Mouse (Mus musculus): ENCODE data around the gene Gabra5. TPM values are rescaled to one million over a fixed set of nuclear protein-coding genes. Genes with fewer than 3 reads are reported as not detected.

Gene Gabra5
- polyA plus RNA-seq, 1 experiment from 2014 or later: 61.4 TPM

DNA sequence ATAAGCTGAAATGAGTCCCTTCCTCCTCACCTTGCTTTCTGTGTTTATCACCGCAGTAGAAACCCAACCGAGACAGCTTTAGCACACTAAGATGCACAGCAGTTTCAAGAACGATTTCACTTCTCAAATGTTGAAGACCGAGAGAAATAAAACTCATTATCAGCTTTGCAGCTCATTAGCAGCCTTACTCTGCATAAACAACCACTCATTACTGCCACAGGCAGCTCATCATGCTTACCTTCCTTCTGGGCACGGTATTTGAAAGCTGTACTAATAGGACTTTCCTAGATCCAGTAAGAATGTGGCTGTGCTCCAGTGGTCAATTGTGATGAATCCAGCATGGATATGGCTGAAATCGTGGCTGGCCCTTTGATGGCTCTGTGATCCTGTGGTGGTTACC lies 23.0 kb downstream of the Gabra5 start:
- H3K27ac ChIP-seq (ENCODE audit: low read depth, low read length): no peak overlapping the region
- H3K9ac ChIP-seq (replicated peaks; ENCODE audit: low read depth, low read length): no peak overlapping the region
- H3K4me2 ChIP-seq (ENCODE audit: low read depth, low read length): no peak overlapping the region
- WGBS: 79% methylated on average over 6 of the region's 6 CpGs
- H3K9me3 ChIP-seq (ENCODE audit: control insufficient read depth, low read length): no peaks in the 10 kb centered on the region
- no peaks in the 10 kb centered on the region for H3K27me3 ChIP-seq (ENCODE audit: control insufficient read depth, insufficient read depth, low read length)
- no peaks in the 10 kb centered on the region for H3K36me3 ChIP-seq (ENCODE audit: control insufficient read depth, insufficient read depth, low read length)
- ATAC-seq (ENCODE audit: low read depth): peak; percentile 36; the same call in 1 of the 2 replicates
- no peaks in the 10 kb centered on the region for H3K4me1 ChIP-seq (ENCODE audit: control insufficient read depth, insufficient read depth, low read length)
- H3K4me3 ChIP-seq (ENCODE audit: low read depth, low read length): no peak overlapping the region

DNA sequence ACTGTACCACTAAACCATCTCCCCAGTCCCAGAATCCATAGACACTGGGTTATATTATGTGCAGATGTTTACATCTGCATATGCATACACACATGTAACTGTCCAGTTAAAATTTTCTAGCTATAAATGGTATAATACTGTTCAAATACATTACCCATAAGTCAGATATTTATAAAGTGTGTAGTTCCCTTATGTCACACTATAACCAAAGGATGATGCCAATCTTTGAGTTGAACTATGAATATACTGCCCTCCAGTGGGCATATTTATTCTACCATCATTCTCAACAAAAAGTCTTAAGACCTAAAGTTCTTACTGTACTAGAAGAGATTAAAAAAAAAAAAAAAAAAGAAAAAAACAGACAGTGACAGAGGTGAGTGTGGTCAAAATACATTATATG lies 27.0 kb downstream of the Gabra5 start:
- Histone ChIP-seq H3K4me3 (ENCODE audit: low read depth, low read length) (no peak overlapping the region), H3K9ac (replicated peaks; ENCODE audit: low read depth, low read length) (no peak overlapping the region), H3K27ac (ENCODE audit: low read depth, low read length) (no peak overlapping the region), H3K4me2 (ENCODE audit: low read depth, low read length) (no peak overlapping the region), H3K9me3 (ENCODE audit: control insufficient read depth, low read length) (no peaks in the 10 kb centered on the region), H3K4me1 (ENCODE audit: control insufficient read depth, insufficient read depth, low read length) (no peaks in the 10 kb centered on the region), H3K27me3 (ENCODE audit: control insufficient read depth, insufficient read depth, low read length) (no peaks in the 10 kb centered on the region), H3K36me3 (ENCODE audit: control insufficient read depth, insufficient read depth, low read length) (no peaks in the 10 kb centered on the region)
- 0 out of 2 replicates have a peak, but pooled peaks have one; percentile 24 for ATAC-seq (ENCODE audit: low read depth)

DNA sequence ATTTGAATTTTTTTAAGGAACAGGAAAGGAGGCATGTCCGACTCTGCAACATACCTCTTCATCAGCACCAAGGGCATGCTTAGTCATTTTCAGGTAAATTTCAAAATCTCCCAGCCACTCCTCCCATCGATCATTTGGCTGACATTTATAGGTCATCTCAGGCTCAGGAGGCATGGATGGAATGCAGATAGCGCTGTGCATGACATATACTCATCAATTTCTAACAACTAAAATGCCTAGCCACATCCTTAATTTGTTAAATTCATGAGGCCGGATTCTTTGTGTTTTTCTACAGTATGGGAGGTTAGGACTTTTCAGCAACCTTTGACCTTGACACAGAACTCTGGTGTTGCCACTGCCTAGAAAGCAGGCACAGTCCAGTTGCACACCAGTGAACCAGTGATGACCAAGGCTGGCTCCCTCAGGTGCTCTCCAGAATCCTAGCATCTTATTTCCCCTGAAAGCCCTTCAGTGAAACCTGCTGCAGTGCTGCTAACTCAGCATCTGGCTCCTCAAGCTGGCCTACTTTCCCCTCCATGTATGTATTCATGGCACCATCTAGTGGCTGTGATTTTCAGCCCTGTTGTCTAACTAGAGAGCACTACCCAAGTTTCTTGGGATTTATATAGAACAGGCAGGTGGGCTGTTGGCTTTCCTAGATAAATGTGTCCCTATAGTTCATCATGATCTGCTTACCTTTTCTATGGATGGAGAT lies 35.9 kb downstream of the Gabra5 start:
- Histone ChIP-seq H3K9me3 (ENCODE audit: control insufficient read depth, low read length) (no peaks in the 10 kb centered on the region), H3K4me1 (ENCODE audit: control insufficient read depth, insufficient read depth, low read length) (no peaks in the 10 kb centered on the region), H3K27ac (ENCODE audit: low read depth, low read length) (no peak overlapping the region), H3K27me3 (ENCODE audit: control insufficient read depth, insufficient read depth, low read length) (no peaks in the 10 kb centered on the region), H3K4me3 (ENCODE audit: low read depth, low read length) (no peak overlapping the region), H3K36me3 (ENCODE audit: control insufficient read depth, insufficient read depth, low read length) (no peaks in the 10 kb centered on the region), H3K9ac (replicated peaks; ENCODE audit: low read depth, low read length) (no peak overlapping the region), H3K4me2 (ENCODE audit: low read depth, low read length) (no peak overlapping the region)
- ATAC-seq (ENCODE audit: low read depth): peak; percentile 97
- WGBS: 83% methylated on average over 4 of the region's 4 CpGs

DNA sequence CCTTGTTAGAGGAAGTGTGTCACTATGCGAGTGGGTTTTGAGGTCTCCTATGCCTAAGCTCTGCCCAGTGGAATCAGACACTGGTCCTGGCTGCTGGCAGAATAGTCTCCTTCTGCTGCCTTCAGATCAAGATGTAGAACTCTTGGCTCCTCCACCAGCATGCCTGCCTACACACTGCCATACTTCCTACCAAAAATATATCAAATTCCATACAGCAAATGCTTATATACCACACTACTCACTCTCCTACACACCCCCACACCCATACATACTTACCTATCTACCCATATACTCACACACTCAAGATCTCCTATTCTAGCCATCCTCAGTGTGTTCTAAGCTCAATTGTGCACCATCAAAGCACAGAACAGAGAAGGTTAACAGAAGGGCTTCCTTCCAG lies 38.5 kb downstream of the Gabra5 start:
- H3K27me3 ChIP-seq (ENCODE audit: control insufficient read depth, insufficient read depth, low read length): no peaks in the 10 kb centered on the region
- ATAC-seq (ENCODE audit: low read depth): no peak
- no peak overlapping the region for H3K4me2 ChIP-seq (ENCODE audit: low read depth, low read length)
- no peak overlapping the region for H3K4me3 ChIP-seq (ENCODE audit: low read depth, low read length)
- no peak overlapping the region for H3K9ac ChIP-seq (replicated peaks; ENCODE audit: low read depth, low read length)
- H3K27ac ChIP-seq (ENCODE audit: low read depth, low read length): no peak overlapping the region
- no peaks in the 10 kb centered on the region for H3K36me3 ChIP-seq (ENCODE audit: control insufficient read depth, insufficient read depth, low read length)
- H3K4me1 ChIP-seq (ENCODE audit: control insufficient read depth, insufficient read depth, low read length): no peaks in the 10 kb centered on the region
- H3K9me3 ChIP-seq (ENCODE audit: control insufficient read depth, low read length): no peaks in the 10 kb centered on the region
- WGBS: 95% methylated on average over 1 of the region's 1 CpGs

DNA sequence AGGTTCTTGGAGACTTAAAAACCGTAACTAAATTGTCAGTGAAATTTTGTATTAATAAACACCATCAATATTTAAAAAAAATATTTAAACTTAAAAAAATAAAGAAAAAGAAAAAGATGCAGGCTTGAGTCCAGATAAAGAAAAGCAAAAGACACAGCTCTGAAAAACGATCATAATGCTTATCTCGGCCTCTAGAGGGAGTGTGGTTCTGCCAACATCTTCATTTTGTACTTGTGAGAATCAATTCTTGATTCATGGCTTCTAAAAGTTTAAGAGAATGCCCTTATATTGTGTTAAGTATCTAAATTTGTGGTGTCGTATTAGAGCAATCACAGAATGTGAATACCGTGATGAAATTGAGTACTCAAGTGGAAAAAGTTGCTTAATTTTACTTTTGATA lies 49.5 kb downstream of the Gabra5 start:
- Histone ChIP-seq H3K4me2 (ENCODE audit: low read depth, low read length) (no peak overlapping the region), H3K9ac (replicated peaks; ENCODE audit: low read depth, low read length) (no peak overlapping the region), H3K9me3 (ENCODE audit: control insufficient read depth, low read length) (no peaks in the 10 kb centered on the region), H3K27ac (ENCODE audit: low read depth, low read length) (no peak overlapping the region), H3K36me3 (ENCODE audit: control insufficient read depth, insufficient read depth, low read length) (no peaks in the 10 kb centered on the region), H3K27me3 (ENCODE audit: control insufficient read depth, insufficient read depth, low read length) (no peaks in the 10 kb centered on the region), H3K4me1 (ENCODE audit: control insufficient read depth, insufficient read depth, low read length) (no peaks in the 10 kb centered on the region), H3K4me3 (ENCODE audit: low read depth, low read length) (no peak overlapping the region)
- ATAC-seq (ENCODE audit: low read depth): no peak
- WGBS: 66% methylated on average over 5 of the region's 5 CpGs

DNA sequence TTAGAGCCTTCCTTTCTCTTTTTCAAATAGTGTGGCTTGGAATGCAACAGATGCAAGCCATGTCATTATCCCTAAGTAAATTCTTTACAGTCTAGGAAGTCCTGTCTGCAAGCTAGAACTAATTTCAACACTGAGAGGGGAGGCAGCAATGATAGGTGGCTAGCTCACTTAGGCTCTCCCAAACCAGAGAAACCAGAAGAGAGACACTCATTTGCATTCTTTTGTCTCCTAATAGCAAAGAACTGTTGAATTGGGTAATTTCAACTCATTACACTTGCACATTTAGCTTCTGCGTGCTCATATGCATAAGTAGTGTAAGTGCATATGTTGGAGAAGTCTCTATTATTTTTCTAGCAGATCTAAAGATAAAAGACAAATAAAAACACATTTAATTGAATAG lies 61.6 kb downstream of the Gabra5 start:
- ATAC-seq (ENCODE audit: low read depth): no peak
- Histone ChIP-seq H3K4me2 (ENCODE audit: low read depth, low read length) (no peak overlapping the region), H3K36me3 (ENCODE audit: control insufficient read depth, insufficient read depth, low read length) (no peaks in the 10 kb centered on the region), H3K4me3 (ENCODE audit: low read depth, low read length) (no peak overlapping the region), H3K9me3 (ENCODE audit: control insufficient read depth, low read length) (no peaks in the 10 kb centered on the region), H3K27ac (ENCODE audit: low read depth, low read length) (no peak overlapping the region), H3K4me1 (ENCODE audit: control insufficient read depth, insufficient read depth, low read length) (no peaks in the 10 kb centered on the region), H3K27me3 (ENCODE audit: control insufficient read depth, insufficient read depth, low read length) (no peaks in the 10 kb centered on the region), H3K9ac (replicated peaks; ENCODE audit: low read depth, low read length) (no peak overlapping the region)
- WGBS: 66% methylated on average over 1 of the region's 1 CpGs

DNA sequence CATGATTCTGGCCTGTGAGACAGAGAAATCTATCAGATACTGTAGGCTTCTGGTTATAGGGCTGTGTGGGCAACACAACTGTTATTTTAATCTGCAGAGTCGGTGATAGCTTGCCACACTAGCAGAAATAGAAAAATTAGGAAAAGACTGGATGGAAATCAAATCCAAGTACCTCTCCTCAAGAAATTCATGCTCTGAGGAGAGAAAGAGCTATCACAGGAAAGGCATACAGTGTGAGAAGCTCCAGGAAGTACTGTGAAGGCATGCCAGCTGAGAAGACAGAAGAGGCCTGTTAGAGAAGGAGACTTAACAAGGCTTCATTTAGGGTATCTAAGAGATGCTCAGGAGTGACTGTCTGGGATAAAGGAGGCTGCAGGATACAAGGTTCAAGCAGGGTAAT lies 87.2 kb downstream of the Gabra5 start:
- Histone ChIP-seq H3K4me3 (ENCODE audit: low read depth, low read length) (no peak overlapping the region), H3K27me3 (ENCODE audit: control insufficient read depth, insufficient read depth, low read length) (no peaks in the 10 kb centered on the region), H3K36me3 (ENCODE audit: control insufficient read depth, insufficient read depth, low read length) (no peaks in the 10 kb centered on the region), H3K27ac (ENCODE audit: low read depth, low read length) (no peak overlapping the region), H3K4me2 (ENCODE audit: low read depth, low read length) (no peak overlapping the region), H3K4me1 (ENCODE audit: control insufficient read depth, insufficient read depth, low read length) (no peaks in the 10 kb centered on the region), H3K9me3 (ENCODE audit: control insufficient read depth, low read length) (no peaks in the 10 kb centered on the region), H3K9ac (replicated peaks; ENCODE audit: low read depth, low read length) (no peak overlapping the region)
- no peak for ATAC-seq (ENCODE audit: low read depth)
- 94% methylated on average over 1 of the region's 1 CpGs for WGBS

DNA sequence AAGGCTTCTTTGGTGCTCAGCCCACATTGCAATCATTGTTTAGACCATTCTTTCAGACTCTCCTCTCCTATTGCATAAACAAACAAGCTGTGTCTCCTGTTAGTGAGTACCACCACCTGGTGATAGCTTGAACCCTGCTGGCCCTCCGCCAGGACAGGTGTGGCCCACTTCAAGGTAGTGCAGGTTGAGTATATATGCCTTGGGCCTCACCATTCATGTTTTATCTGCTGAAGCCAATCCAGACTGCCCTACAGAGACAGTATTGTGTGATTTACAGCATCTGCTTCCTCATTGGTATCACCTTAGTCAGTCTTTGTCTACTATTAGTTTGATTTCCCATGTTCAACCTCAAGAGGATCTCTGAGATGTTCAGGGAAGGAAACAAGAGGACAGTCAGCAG lies 88.8 kb downstream of the Gabra5 start:
- H3K9ac ChIP-seq (replicated peaks; ENCODE audit: low read depth, low read length): no peak overlapping the region
- no peaks in the 10 kb centered on the region for H3K36me3 ChIP-seq (ENCODE audit: control insufficient read depth, insufficient read depth, low read length)
- H3K4me1 ChIP-seq (ENCODE audit: control insufficient read depth, insufficient read depth, low read length): no peaks in the 10 kb centered on the region
- no peaks in the 10 kb centered on the region for H3K9me3 ChIP-seq (ENCODE audit: control insufficient read depth, low read length)
- no peak overlapping the region for H3K4me2 ChIP-seq (ENCODE audit: low read depth, low read length)
- 90% methylated on average over 1 of the region's 1 CpGs for WGBS
- H3K4me3 ChIP-seq (ENCODE audit: low read depth, low read length): no peak overlapping the region
- H3K27me3 ChIP-seq (ENCODE audit: control insufficient read depth, insufficient read depth, low read length): no peaks in the 10 kb centered on the region
- ATAC-seq (ENCODE audit: low read depth): no peak
- H3K27ac ChIP-seq (ENCODE audit: low read depth, low read length): no peak overlapping the region

DNA sequence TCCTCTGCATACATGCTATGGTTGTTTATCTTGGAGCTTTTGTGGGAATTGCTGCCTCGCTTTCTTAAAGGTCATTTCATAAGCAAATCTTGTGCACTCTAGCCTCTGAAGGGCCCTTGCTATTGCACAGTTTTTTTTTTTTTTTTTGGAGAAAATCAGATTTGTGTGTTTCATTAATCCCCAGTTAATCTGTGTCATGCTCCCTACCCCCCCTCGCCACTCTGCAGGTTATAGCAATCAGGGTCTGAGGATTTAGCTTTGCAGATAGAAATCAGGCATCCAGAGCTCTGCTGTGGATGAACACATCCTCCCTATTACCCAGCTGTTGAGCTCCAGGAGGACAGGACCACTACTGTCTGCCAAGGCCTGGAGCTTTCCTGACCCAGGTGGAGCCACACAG lies 90.5 kb downstream of the Gabra5 start, which contains the start of gene Gabrb3:
Gene Gabrb3 (plus strand): TSS at position 301 of the 400 bp plus-strand sequence.
- Histone ChIP-seq H3K4me1 (ENCODE audit: control insufficient read depth, insufficient read depth, low read length) (no peaks in the 10 kb centered on the region), H3K27ac (ENCODE audit: low read depth, low read length) (no peak within 1 kb of the TSS), H3K4me3 (ENCODE audit: low read depth, low read length) (no peak within 1 kb of the TSS), H3K9me3 (ENCODE audit: control insufficient read depth, low read length) (no peaks in the 10 kb centered on the region), H3K4me2 (ENCODE audit: low read depth, low read length) (no peak within 1 kb of the TSS), H3K9ac (replicated peaks; ENCODE audit: low read depth, low read length) (no peak within 1 kb of the TSS), H3K27me3 (ENCODE audit: control insufficient read depth, insufficient read depth, low read length) (no peaks in the 10 kb centered on the region), H3K36me3 (ENCODE audit: control insufficient read depth, insufficient read depth, low read length) (no peaks in the 10 kb centered on the region)
- WGBS: 92% methylated on average over 2 of the region's 2 CpGs
- no peak for ATAC-seq (ENCODE audit: low read depth)

Measured in neural tube, embryonic 14.5 days (tissue).